Mouse (Mus musculus) neural tube, embryonic 14.5 days (tissue): ENCODE measurements around the gene Hist1h3a. TPM values are rescaled to one million over a fixed set of nuclear protein-coding genes. Genes with fewer than 3 reads are reported as not detected.
"Not testable (repeated sequence)": the region's sequence is repeated elsewhere in the genome, so short reads cannot be mapped to it uniquely, and the experiment has no call there.

Source experiments
- ATAC-seq: fragments of 200-750 bp; cut with Nextera tagmentation; 2 replicates; pipeline ENCODE4 v1.8.0; 2017; ENCODE audit warnings: low read depth, mild to moderate bottlenecking, moderate TSS enrichment, moderate library complexity
- H3K27ac ChIP-seq: fragments of 300-500 bp; sonication (generic); 2 replicates; pipeline ENCODE4 v1.5.1; 2014; ENCODE audit warnings: low read depth, mild to moderate bottlenecking, control low read depth, low read length, moderate library complexity, mixed read lengths
- H3K27me3 ChIP-seq: fragments of 300-500 bp; sonication (generic); 2 replicates; pipeline ENCODE4 v1.6.1; 2014; ENCODE audit warnings: low read length; ENCODE audit not compliant: control insufficient read depth, insufficient read depth
- H3K36me3 ChIP-seq: fragments of 300-500 bp; sonication (generic); 2 replicates; pipeline ENCODE4 v1.6.1; 2014; ENCODE audit warnings: low read length, mixed read lengths; ENCODE audit not compliant: control insufficient read depth, insufficient read depth
- H3K4me1 ChIP-seq: fragments of 300-500 bp; sonication (generic); 2 replicates; pipeline ENCODE4 v1.6.1; 2014; ENCODE audit warnings: low read length; ENCODE audit not compliant: control insufficient read depth, insufficient read depth
- H3K4me2 ChIP-seq: fragments of 300-500 bp; sonication (generic); 2 replicates; pipeline ENCODE4 v1.6.1; 2014; ENCODE audit warnings: mild to moderate bottlenecking, low read depth, low read length, control low read depth
- H3K4me3 ChIP-seq: fragments of 300-500 bp; sonication (generic); 2 replicates; pipeline ENCODE4 v1.5.1; 2014; ENCODE audit warnings: low read depth, low read length, control low read depth, mixed read lengths
- H3K9ac ChIP-seq: fragments of 300-500 bp; sonication (generic); replicated peaks from 2 replicates; pipeline ENCODE4 v1.6.1; 2014; ENCODE audit warnings: low read depth, mild to moderate bottlenecking, control low read depth, low read length, mixed read lengths
- H3K9me3 ChIP-seq: fragments of 300-500 bp; sonication (generic); 2 replicates; pipeline ENCODE4 v1.6.1; 2016; ENCODE audit warnings: low read length; ENCODE audit not compliant: control insufficient read depth
- WGBS: fragments of 180-500 bp; shearing (Covaris S2); extraction: QIAGEN DNeasy Blood & Tissue Kit; methylation state at CpG from one replicate; pipeline ENCODE4 v1.1.7; 2014; 5-methylcytosine and 5-hydroxymethylcytosine counted together
- polyA plus RNA-seq: library from polyadenylated mRNA; unstranded; fragments of >200 nt; fragmentation: Nextera tagmentation; extraction: Ambion mirVana; gene quantifications from 2 replicates; pipeline ENCODE4 v1.2.1, GENCODE M21; 2014

Hist1h3a gene
- 0.75 and 1.2 TPM in 2 replicates for polyA plus RNA-seq

- ATAC-seq = peak; percentile 60
- not testable (repeated sequence) for H3K4me1 ChIP-seq, H3K9me3 ChIP-seq, H3K36me3 ChIP-seq, H3K9ac ChIP-seq, H3K27me3 ChIP-seq
- WGBS = under 1% methylated on average over 27 of the region's 52 CpGs
- Histone ChIP-seq H3K4me3 (peak within 1 kb of the TSS; percentile 45), H3K27ac (peak within 1 kb of the TSS; percentile 79), H3K4me2 (peak within 1 kb of the TSS; percentile 59)
These were observed at the start of gene Hist1h3a for GRCm38 (mm10) chr13:23761871-23762821. TSS of gene Hist1h3a (minus strand) at chr13:23762386.

GRCm38 (mm10) chr13:23806422-23807052 is 44.4 kb upstream of the Hist1h3a start, which contains the start of gene Slc17a2:
TSS of gene Slc17a2 (plus strand) at chr13:23806993.
- no peaks in the 10 kb centered on the region for H3K9me3 ChIP-seq
- H3K36me3 ChIP-seq = no peaks in the 10 kb centered on the region
- no peak within 1 kb of the TSS for H3K4me2 ChIP-seq

GRCm38 (mm10) chr13:23804532-23804931 is 42.3 kb upstream of the Hist1h3a start:
- 83% methylated on average over 2 of the region's 2 CpGs for WGBS
- Histone ChIP-seq H3K4me2 (no peak overlapping the region), H3K4me1 (no peaks in the 10 kb centered on the region), H3K27me3 (no peaks in the 10 kb centered on the region), H3K9me3 (no peaks in the 10 kb centered on the region), H3K4me3 (no peak overlapping the region), H3K27ac (no peak overlapping the region), H3K36me3 (no peaks in the 10 kb centered on the region), H3K9ac (no peak overlapping the region)
- ATAC-seq = no peak

More at GRCm38 (mm10) chr13:23806422-23807052, 44.4 kb upstream of the Hist1h3a start, which contains the start of gene Slc17a2:
- no peak within 1 kb of the TSS for H3K4me3 ChIP-seq
- no peak within 1 kb of the TSS for H3K9ac ChIP-seq
- no peaks in the 10 kb centered on the region for H3K4me1 ChIP-seq
- no peak for ATAC-seq
- H3K27ac ChIP-seq = no peak within 1 kb of the TSS
- 91% methylated on average over 15 of the region's 15 CpGs for WGBS
- no peaks in the 10 kb centered on the region for H3K27me3 ChIP-seq

GRCm38 (mm10) chr13:23799405-23799804 is 37.2 kb upstream of the Hist1h3a start:
- H3K27ac ChIP-seq = no peak overlapping the region
- WGBS = 85% methylated on average over 5 of the region's 5 CpGs
- H3K9me3 ChIP-seq = no peaks in the 10 kb centered on the region
- H3K4me2 ChIP-seq = no peak overlapping the region
- no peaks in the 10 kb centered on the region for H3K4me1 ChIP-seq
- no peak overlapping the region for H3K4me3 ChIP-seq
- no peaks in the 10 kb centered on the region for H3K36me3 ChIP-seq
- ATAC-seq = no peak
- no peak overlapping the region for H3K9ac ChIP-seq
- H3K27me3 ChIP-seq = no peaks in the 10 kb centered on the region

- no peaks in the 10 kb centered on the region for H3K27me3 ChIP-seq
- 49% methylated on average over 2 of the region's 2 CpGs for WGBS
These were observed 30.3 kb upstream of the Hist1h3a start for GRCm38 (mm10) chr13:23792520-23792919.

GRCm38 (mm10) chr13:23779025-23779424 is 16.8 kb upstream of the Hist1h3a start:
- ATAC-seq = no peak
- Histone ChIP-seq H3K4me2 (no peak overlapping the region), H3K36me3 (no peaks in the 10 kb centered on the region), H3K27ac (no peak overlapping the region), H3K9ac (no peak overlapping the region), H3K4me1 (no peaks in the 10 kb centered on the region), H3K4me3 (no peak overlapping the region), H3K27me3 (no peaks in the 10 kb centered on the region), H3K9me3 (no peaks in the 10 kb centered on the region)
- 89% methylated on average over 4 of the region's 4 CpGs for WGBS

More at GRCm38 (mm10) chr13:23792520-23792919, 30.3 kb upstream of the Hist1h3a start:
- Histone ChIP-seq H3K9ac (no peak overlapping the region), H3K9me3 (no peaks in the 10 kb centered on the region), H3K36me3 (no peaks in the 10 kb centered on the region), H3K27ac (no peak overlapping the region), H3K4me3 (no peak overlapping the region), H3K4me2 (no peak overlapping the region), H3K4me1 (no peaks in the 10 kb centered on the region)
- ATAC-seq = peak; percentile 88

GRCm38 (mm10) chr13:23778339-23778738 is 16.2 kb upstream of the Hist1h3a start:
- no peaks in the 10 kb centered on the region for H3K4me1 ChIP-seq
- no peak overlapping the region for H3K4me3 ChIP-seq
- H3K27ac ChIP-seq = no peak overlapping the region
- no peak overlapping the region for H3K4me2 ChIP-seq
- H3K9me3 ChIP-seq = no peaks in the 10 kb centered on the region
- ATAC-seq = no peak
- no peaks in the 10 kb centered on the region for H3K27me3 ChIP-seq
- 94% methylated on average over 7 of the region's 7 CpGs for WGBS
- H3K9ac ChIP-seq = no peak overlapping the region
- no peaks in the 10 kb centered on the region for H3K36me3 ChIP-seq

GRCm38 (mm10) chr13:23772561-23773313 is 10.6 kb upstream of the Hist1h3a start:
- Histone ChIP-seq H3K27ac (no peak overlapping the region), H3K27me3 (no peaks in the 10 kb centered on the region), H3K4me3 (no peak overlapping the region), H3K4me1 (0 out of 2 replicates have a peak, but pooled peaks cover 3% of the 10 kb centered on the region), H3K9ac (no peak overlapping the region), H3K4me2 (peak overlapping the region; percentile 40), H3K36me3 (no peaks in the 10 kb centered on the region), H3K9me3 (no peaks in the 10 kb centered on the region)
- WGBS = 30% methylated on average over 21 of the region's 21 CpGs
- ATAC-seq = peak; percentile 93
